Mouse (Mus musculus) lung, embryonic 15.5 days (tissue): ENCODE measurements around the gene Lyzl4. TPM values are rescaled to one million over a fixed set of nuclear protein-coding genes. Genes with fewer than 3 reads are reported as not detected.
A peak's percentile ranks its signal among the peaks of the same experiment; 100 is the strongest.

ENCODE experiments used
- ATAC-seq: fragments of 200-750 bp; cut with Nextera tagmentation; 2 replicates; pipeline ENCODE4 v1.8.0; 2017; ENCODE audit warnings: moderate number of reproducible peaks, borderline replicate concordance; ENCODE audit not compliant: low FRiP score, low TSS enrichment; ENCODE audit errors: extremely low read depth
- H3K27ac ChIP-seq: fragments of 300-500 bp; sonication (generic); 2 replicates; pipeline ENCODE4 v1.5.1; 2015; ENCODE audit warnings: moderate library complexity, mild to moderate bottlenecking, inconsistent platforms
- H3K27me3 ChIP-seq: fragments of 300-500 bp; sonication (generic); 2 replicates; pipeline ENCODE4 v1.6.1; 2015; ENCODE audit warnings: inconsistent platforms
- H3K36me3 ChIP-seq: fragments of 300-500 bp; sonication (generic); 2 replicates; pipeline ENCODE4 v1.6.1; 2015; ENCODE audit warnings: inconsistent platforms
- H3K4me1 ChIP-seq: fragments of 300-500 bp; sonication (generic); 2 replicates; pipeline ENCODE4 v1.6.1; 2015; ENCODE audit warnings: inconsistent platforms
- H3K4me2 ChIP-seq: fragments of 300-500 bp; sonication (generic); 2 replicates; pipeline ENCODE4 v1.6.1; 2015; ENCODE audit warnings: inconsistent platforms, mild to moderate bottlenecking, moderate library complexity
- H3K4me3 ChIP-seq: fragments of 300-500 bp; sonication (generic); 2 replicates; pipeline ENCODE4 v1.5.1; 2015; ENCODE audit warnings: mild to moderate bottlenecking, inconsistent platforms
- H3K9ac ChIP-seq: fragments of 300-500 bp; sonication (generic); 2 replicates; pipeline ENCODE4 v1.6.1; 2015; ENCODE audit warnings: inconsistent platforms
- H3K9me3 ChIP-seq: fragments of 300-500 bp; sonication (generic); 2 replicates; pipeline ENCODE4 v1.6.1; 2016; ENCODE audit warnings: inconsistent platforms
- WGBS: fragments of 180-500 bp; shearing (Covaris S2); methylation state at CpG from one replicate; pipeline ENCODE4 v1.1.7; 2015; 5-methylcytosine and 5-hydroxymethylcytosine counted together
- polyA plus RNA-seq: library from polyadenylated mRNA; unstranded; fragments of >200 nt; fragmentation: Nextera tagmentation; extraction: Ambion mirVana; gene quantifications from 2 replicates; pipeline ENCODE4 v1.2.1, GENCODE M21; 2015

The Lyzl4 gene
- polyA plus RNA-seq, 1 experiment from 2014 or later: not detected

- 91% methylated on average over 4 of the region's 4 CpGs for WGBS
Observed at GRCm38 (mm10) chr9:121623235-121623634, 18.7 kb downstream of the Lyzl4 start.

DNA sequence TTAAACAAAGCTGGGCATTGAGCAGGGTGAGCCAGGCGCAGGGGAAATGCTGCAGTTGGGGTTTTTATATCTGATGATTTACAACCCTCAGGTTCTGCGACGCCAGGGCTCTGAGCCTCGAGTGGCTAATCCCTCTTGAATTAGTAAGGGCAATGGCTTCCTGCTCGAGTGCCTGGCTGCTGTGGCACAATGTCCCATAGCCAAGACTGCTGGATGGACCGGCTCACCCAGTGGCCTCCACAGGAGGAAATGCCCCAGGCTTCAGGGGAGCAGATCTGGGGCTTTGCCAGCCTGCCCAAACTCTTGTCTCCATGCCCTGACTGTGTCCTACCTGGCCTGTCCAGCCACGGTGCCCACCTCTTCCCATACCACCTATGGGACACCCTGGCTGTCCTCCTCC is 22.5 kb downstream of the Lyzl4 start:
- ATAC-seq: no peak; the same call in 1 of the 2 replicates
- whole genome bisulfite sequencing: 25% methylated on average over 7 of the region's 7 CpGs
- Histone ChIP-seq H3K36me3 (no peaks in the 10 kb centered on the region), H3K27ac (0 out of 2 replicates have a peak overlapping the region, but pooled peaks have one; percentile 41), H3K4me1 (no peaks in the 10 kb centered on the region), H3K9ac (no peak overlapping the region), H3K4me2 (no peak overlapping the region), H3K4me3 (no peak overlapping the region), H3K27me3 (no peaks in the 10 kb centered on the region), H3K9me3 (no peaks in the 10 kb centered on the region)

More at GRCm38 (mm10) chr9:121623235-121623634, 18.7 kb downstream of the Lyzl4 start:
- Histone ChIP-seq H3K9me3 (no peaks in the 10 kb centered on the region), H3K27me3 (no peaks in the 10 kb centered on the region), H3K4me3 (no peak overlapping the region), H3K36me3 (no peaks in the 10 kb centered on the region), H3K4me2 (no peak overlapping the region), H3K9ac (no peak overlapping the region), H3K4me1 (no peaks in the 10 kb centered on the region), H3K27ac (no peak overlapping the region)
- no peak for ATAC-seq

GRCm38 (mm10) chr9:121616471-121616870 is 25.4 kb downstream of the Lyzl4 start:
- Histone ChIP-seq H3K9me3 (no peaks in the 10 kb centered on the region), H3K4me2 (no peak overlapping the region), H3K27ac (no peak overlapping the region), H3K4me1 (no peaks in the 10 kb centered on the region), H3K4me3 (no peak overlapping the region), H3K27me3 (no peaks in the 10 kb centered on the region), H3K36me3 (no peaks in the 10 kb centered on the region), H3K9ac (no peak overlapping the region)
- no peak for ATAC-seq
- 51% methylated on average over 3 of the region's 3 CpGs for WGBS

DNA sequence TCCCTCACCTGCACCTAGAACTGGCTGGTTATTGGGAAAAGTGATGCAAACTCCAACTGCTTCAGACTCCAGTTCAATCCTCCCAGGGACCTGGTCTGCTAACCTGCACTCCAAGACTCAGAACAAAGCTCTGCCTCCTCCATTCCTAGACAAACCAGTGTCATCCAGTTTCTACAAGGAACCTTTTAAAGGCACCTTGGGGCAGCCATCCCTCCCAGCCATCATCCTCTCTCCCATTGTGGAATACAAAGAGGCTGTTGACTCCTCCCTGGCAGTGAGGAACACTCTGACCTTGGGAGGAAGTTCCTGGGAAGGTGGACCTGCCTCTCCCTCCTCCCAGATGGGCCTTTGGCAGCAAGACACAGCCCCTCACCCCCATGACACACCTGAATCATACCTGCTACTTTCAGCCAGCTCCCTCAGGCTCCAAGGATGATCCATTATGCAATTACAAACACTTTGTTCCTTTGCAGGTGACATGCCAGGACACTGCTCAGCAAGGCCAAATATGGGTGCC is 27.6 kb downstream of the Lyzl4 start:
- Histone ChIP-seq H3K4me1 (no peaks in the 10 kb centered on the region), H3K4me2 (no peak overlapping the region), H3K27ac (no peak overlapping the region), H3K9ac (no peak overlapping the region), H3K4me3 (no peak overlapping the region), H3K27me3 (no peaks in the 10 kb centered on the region), H3K9me3 (no peaks in the 10 kb centered on the region), H3K36me3 (no peaks in the 10 kb centered on the region)
- ATAC-seq: no peak

- 0 out of 2 replicates have a peak, but pooled peaks have one; percentile 19 for ATAC-seq
- no peak overlapping the region for H3K27ac ChIP-seq
- H3K9me3 ChIP-seq: no peaks in the 10 kb centered on the region
- H3K4me1 ChIP-seq: no peaks in the 10 kb centered on the region
- no peaks in the 10 kb centered on the region for H3K36me3 ChIP-seq
- no peak overlapping the region for H3K4me3 ChIP-seq
- H3K9ac ChIP-seq: no peak overlapping the region
- H3K27me3 ChIP-seq: no peaks in the 10 kb centered on the region
- WGBS: 6% methylated on average over 5 of the region's 5 CpGs
- no peak overlapping the region for H3K4me2 ChIP-seq
Observed at GRCm38 (mm10) chr9:121613192-121613591, 28.7 kb downstream of the Lyzl4 start.

DNA sequence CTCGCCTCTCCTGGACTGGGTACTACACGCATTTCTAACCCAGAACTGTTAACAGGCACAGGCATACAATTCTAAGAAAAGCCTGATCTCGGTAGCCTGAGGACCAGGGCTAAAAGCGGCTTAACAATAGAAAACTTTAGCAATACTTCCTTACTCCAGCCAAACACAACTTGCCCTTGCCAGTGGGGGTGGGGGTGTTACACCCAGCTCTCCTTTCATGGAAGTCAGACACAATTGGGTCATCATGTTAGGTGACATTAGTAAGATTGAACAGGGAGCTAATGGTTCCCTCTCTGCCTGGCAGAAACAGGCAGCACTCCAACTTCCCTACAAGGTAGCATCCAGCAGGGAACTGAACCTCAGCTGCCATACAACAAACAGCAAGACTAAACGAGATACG is 32.5 kb downstream of the Lyzl4 start:
- no peak for ATAC-seq

DNA sequence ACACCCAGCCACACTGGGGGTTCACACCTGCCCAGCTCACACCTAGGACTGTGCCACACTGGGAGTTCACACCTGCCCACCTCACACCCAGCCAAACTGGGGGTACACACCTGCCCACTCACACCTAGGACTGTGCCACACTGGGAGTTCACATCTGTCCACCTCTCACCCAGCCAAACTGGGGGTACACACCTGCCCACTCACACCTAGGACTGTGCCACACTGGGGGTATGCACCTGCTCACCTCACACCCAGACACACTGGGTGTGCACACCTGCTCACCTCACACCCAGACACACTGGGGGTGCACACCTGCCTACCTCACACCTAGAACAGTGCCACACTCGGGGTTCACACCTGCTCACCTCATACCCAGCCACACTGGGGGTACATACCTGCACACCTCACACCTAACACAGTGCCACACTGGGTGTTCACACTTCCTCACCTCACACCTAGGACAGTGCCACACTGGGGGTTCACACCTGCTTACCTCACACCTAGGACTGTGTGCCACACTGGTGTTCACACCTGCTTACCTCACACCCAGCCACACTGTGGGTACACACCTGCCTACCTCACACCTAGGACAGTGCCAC is 35.3 kb downstream of the Lyzl4 start:
- Histone ChIP-seq H3K27me3 (no peaks in the 10 kb centered on the region), H3K4me3 (no peak overlapping the region), H3K4me2 (no peak overlapping the region), H3K36me3 (no peaks in the 10 kb centered on the region), H3K9ac (no peak overlapping the region), H3K4me1 (0 out of 2 replicates have a peak, but pooled peaks cover 1% of the 10 kb centered on the region), H3K9me3 (no peaks in the 10 kb centered on the region), H3K27ac (no peak overlapping the region)
- WGBS: 29% methylated on average over 1 of the region's 1 CpGs
- ATAC-seq: peak; percentile 52

More for the DNA sequence above, 32.5 kb downstream of the Lyzl4 start:
- no peaks in the 10 kb centered on the region for H3K4me1 ChIP-seq
- H3K9ac ChIP-seq: no peak overlapping the region
- H3K27ac ChIP-seq: no peak overlapping the region
- H3K27me3 ChIP-seq: no peaks in the 10 kb centered on the region
- no peak overlapping the region for H3K4me2 ChIP-seq
- no peaks in the 10 kb centered on the region for H3K9me3 ChIP-seq
- H3K4me3 ChIP-seq: no peak overlapping the region
- 64% methylated on average over 6 of the region's 6 CpGs for WGBS
- no peaks in the 10 kb centered on the region for H3K36me3 ChIP-seq

DNA sequence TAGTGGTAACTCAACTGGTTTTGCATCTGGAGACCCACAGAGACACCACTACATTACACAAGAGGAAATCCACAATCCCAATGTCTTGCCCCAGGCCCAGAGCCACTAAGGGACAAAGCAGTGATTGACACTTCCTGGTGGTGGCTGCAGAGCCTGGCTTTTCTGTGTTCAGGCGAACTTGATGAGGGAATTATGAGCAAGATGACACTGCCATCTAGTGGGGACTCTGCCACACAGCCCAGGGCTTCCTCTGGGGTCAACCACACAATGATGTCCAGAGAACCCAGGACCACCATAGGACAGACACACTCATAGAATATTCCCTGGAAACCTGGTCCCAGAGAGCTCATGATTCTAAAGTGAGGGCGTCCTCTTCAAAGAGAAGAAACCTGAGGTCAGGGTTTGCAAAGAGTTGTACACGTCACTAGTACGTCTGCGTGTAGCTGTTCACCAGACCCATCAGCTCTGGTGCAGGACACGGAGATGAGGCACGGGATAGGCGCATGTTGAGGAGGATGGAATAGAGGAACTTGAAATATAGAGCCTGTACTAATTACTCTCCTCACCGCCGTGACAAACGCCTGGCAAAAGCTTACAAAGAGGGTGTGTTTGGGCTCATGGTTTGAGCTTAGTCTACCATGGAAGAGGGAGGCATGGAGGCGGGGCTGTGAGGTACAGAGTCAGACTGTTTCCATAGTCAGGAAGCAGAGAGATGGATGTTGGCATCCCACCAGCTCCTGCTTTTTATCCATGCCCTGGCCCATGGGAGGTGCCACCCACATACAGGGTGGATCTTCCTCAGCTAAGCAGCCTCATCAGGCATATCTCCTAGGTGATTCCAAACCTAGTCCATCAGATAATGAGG is 36.2 kb downstream of the Lyzl4 start:
- ATAC-seq: no peak

DNA sequence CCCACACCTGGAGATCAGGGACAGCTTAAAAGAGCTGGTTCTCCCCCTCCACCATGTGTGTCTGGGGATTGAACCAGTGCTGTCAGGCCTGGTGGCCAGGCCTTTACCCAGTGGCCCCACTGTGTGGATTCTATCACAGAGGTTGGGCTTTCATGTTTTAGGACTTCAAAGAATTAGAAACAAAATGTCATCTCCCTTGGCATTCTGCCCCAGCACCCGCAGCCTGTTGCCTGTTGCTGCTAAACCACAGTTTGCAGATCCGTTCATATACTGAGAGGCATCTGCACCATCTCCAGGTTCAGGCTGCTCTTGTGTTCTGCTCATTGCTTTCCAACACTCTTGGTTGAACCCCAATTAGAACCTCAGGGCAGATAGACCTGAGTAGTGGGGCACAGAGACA is 39.5 kb downstream of the Lyzl4 start:
- ATAC-seq: no peak
- no peaks in the 10 kb centered on the region for H3K27me3 ChIP-seq
- peaks cover 23% of the 10 kb centered on the region for H3K4me1 ChIP-seq
- H3K4me3 ChIP-seq: no peak overlapping the region
- H3K9ac ChIP-seq: no peak overlapping the region
- 61% methylated on average over 2 of the region's 2 CpGs for WGBS
- no peaks in the 10 kb centered on the region for H3K9me3 ChIP-seq
- no peak overlapping the region for H3K4me2 ChIP-seq
- no peaks in the 10 kb centered on the region for H3K36me3 ChIP-seq
- H3K27ac ChIP-seq: no peak overlapping the region

More for the DNA sequence above, 36.2 kb downstream of the Lyzl4 start:
- Histone ChIP-seq H3K4me3 (no peak overlapping the region), H3K27ac (no peak overlapping the region), H3K4me2 (no peak overlapping the region), H3K27me3 (no peaks in the 10 kb centered on the region), H3K9ac (no peak overlapping the region), H3K36me3 (no peaks in the 10 kb centered on the region), H3K4me1 (peaks cover 11% of the 10 kb centered on the region), H3K9me3 (no peaks in the 10 kb centered on the region)
- WGBS: 53% methylated on average over 12 of the region's 12 CpGs

- WGBS: 19% methylated on average over 6 of the region's 6 CpGs
Observed at GRCm38 (mm10) chr9:121600861-121601427, 41.0 kb downstream of the Lyzl4 start.

DNA sequence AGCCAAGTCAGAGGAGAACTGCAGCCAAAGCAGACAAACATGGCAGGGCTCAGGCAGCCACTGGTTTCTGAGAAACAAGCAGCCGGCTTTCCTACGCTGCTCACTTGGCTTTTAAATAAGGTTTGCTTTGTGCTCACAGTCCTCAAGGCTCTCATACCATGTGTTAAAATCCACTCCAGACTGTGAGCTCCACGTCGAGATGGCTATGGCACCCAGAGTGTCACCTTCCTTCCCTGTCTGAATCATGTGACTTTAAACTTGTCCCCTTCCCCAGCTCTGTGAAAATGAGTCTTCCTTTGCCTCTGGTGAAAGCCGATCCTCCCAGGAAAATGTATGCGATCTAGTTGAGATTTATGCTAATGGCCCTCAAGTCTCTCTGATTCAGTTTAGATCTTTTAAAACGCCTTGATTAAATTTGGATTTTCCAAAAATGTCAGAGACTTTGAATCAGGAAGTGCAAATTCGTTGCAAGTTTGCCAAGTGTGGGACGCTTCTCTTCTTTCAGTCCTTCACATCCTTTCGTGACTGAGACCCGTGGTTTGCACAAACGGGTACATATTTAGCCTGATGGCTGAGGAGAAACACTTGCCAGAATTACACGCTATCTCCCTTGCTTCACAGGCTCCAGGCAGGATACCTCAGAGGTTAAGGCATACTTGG is 41.6 kb downstream of the Lyzl4 start:
- Histone ChIP-seq H3K4me3 (no peak overlapping the region), H3K9me3 (no peaks in the 10 kb centered on the region), H3K36me3 (no peaks in the 10 kb centered on the region), H3K27me3 (no peaks in the 10 kb centered on the region), H3K27ac (no peak overlapping the region), H3K4me2 (no peak overlapping the region), H3K4me1 (peaks cover 23% of the 10 kb centered on the region), H3K9ac (no peak overlapping the region)
- ATAC-seq: no peak; the same call in 1 of the 2 replicates
- WGBS: 26% methylated on average over 13 of the region's 13 CpGs

More at GRCm38 (mm10) chr9:121600861-121601427, 41.0 kb downstream of the Lyzl4 start:
- H3K36me3 ChIP-seq: no peaks in the 10 kb centered on the region
- no peak for ATAC-seq
- no peak overlapping the region for H3K9ac ChIP-seq
- H3K27ac ChIP-seq: no peak overlapping the region
- no peaks in the 10 kb centered on the region for H3K9me3 ChIP-seq
- H3K27me3 ChIP-seq: no peaks in the 10 kb centered on the region
- H3K4me3 ChIP-seq: no peak overlapping the region
- peaks cover 23% of the 10 kb centered on the region for H3K4me1 ChIP-seq
- no peak overlapping the region for H3K4me2 ChIP-seq
